Mouse (Mus musculus): Measurements from ENCODE around the gene Acvr1b.

- TF ChIP-seq CTCF (conservative IDR thresholded peaks at IDR 0.05 in 1 of 2, IDR thresholded peaks at IDR 0.05 in 1 of 2; ENCODE audit: low read depth in 2 of 2, low read length in 2 of 2) (no peak), TCF12 (IDR thresholded peaks at IDR 0.05; ENCODE audit: low read depth, low read length) (no peak), CHD2 (IDR thresholded peaks at IDR 0.05; ENCODE audit: low read length) (no peak), MAFK (IDR thresholded peaks at IDR 0.05; ENCODE audit: insufficient replicate concordance, low read length) (no peak)
Observed at GRCm38 (mm10) chr15:101181106-101181466, 7.2 kb downstream of the Acvr1b start.
